Mouse (Mus musculus) forebrain, embryonic 11.5 days (tissue): Measurements from ENCODE around the gene Dsn1. TPM values are rescaled to one million over a fixed set of nuclear protein-coding genes. Genes with fewer than 3 reads are reported as not detected.

Experiments used
- ATAC-seq: fragments of 200-750 bp; cut with Nextera tagmentation; replicated peaks from 2 replicates; pipeline ENCODE4 v1.8.0; 2017; ENCODE audit warnings: moderate TSS enrichment; ENCODE audit not compliant: low FRiP score
- DNase-seq: peaks from one replicate; pipeline ENCODE4 v3.0.0-alpha.2; 2017; ENCODE audit warnings: low spot score
- H3K27ac ChIP-seq: fragments of 300-500 bp; sonication (generic); 2 replicates; pipeline ENCODE4 v1.5.1; 2014; ENCODE audit warnings: low read depth, low read length
- H3K27me3 ChIP-seq: fragments of 300-500 bp; sonication (generic); 2 replicates; pipeline ENCODE4 v1.6.1; 2014; ENCODE audit warnings: mild to moderate bottlenecking, low read length, mixed read lengths; ENCODE audit not compliant: control insufficient read depth, insufficient read depth
- H3K36me3 ChIP-seq: fragments of 300-500 bp; sonication (generic); 2 replicates; pipeline ENCODE4 v1.6.1; 2014; ENCODE audit warnings: mild to moderate bottlenecking, low read length, moderate library complexity, mixed read lengths; ENCODE audit not compliant: control insufficient read depth, insufficient read depth
- H3K4me1 ChIP-seq: fragments of 300-500 bp; sonication (generic); replicated peaks from 2 replicates; pipeline ENCODE4 v1.6.1; 2014; ENCODE audit warnings: low read length, mixed read lengths; ENCODE audit not compliant: control insufficient read depth, insufficient read depth
- H3K4me2 ChIP-seq: fragments of 300-500 bp; sonication (generic); 2 replicates; pipeline ENCODE4 v1.6.1; 2014; ENCODE audit warnings: low read depth, mild to moderate bottlenecking, low read length, moderate library complexity, mixed read lengths; ENCODE audit not compliant: severe bottlenecking
- H3K4me3 ChIP-seq: fragments of 300-500 bp; sonication (generic); 2 replicates; pipeline ENCODE4 v1.5.1; 2014; ENCODE audit warnings: low read depth, low read length
- H3K9ac ChIP-seq: fragments of 300-500 bp; sonication (generic); 2 replicates; pipeline ENCODE4 v1.6.1; 2014; ENCODE audit warnings: low read length
- H3K9me3 ChIP-seq: fragments of 300-500 bp; sonication (generic); 2 replicates; pipeline ENCODE4 v1.6.1; 2016; ENCODE audit warnings: low read length, mixed read lengths; ENCODE audit not compliant: control insufficient read depth
- WGBS: fragments of 180-500 bp; shearing (Covaris S2); extraction: QIAGEN DNeasy Blood & Tissue Kit; methylation state at CpG from one replicate; pipeline ENCODE4 v1.1.7; 2014; 5-methylcytosine and 5-hydroxymethylcytosine counted together
- polyA plus RNA-seq: library from polyadenylated mRNA; unstranded; fragments of >200 nt; fragmentation: Nextera tagmentation; extraction: Ambion mirVana; gene quantifications from 2 replicates; pipeline ENCODE4 v1.2.1, GENCODE M21; 2014

The Dsn1 gene
- 59.1 and 64.4 TPM in 2 replicates for polyA plus RNA-seq

GRCm38 (mm10) chr2:157006511-157007233, at the start of gene Dsn1:
Dsn1 (minus strand) TSS chr2:157007154.
- peak within 1 kb of the TSS; percentile 85 for H3K9ac ChIP-seq
- WGBS, result under 1% methylated on average over 56 of the region's 56 CpGs
- peak within 1 kb of the TSS; percentile 70 for H3K4me3 ChIP-seq
- H3K27me3 ChIP-seq, result no peaks in the 10 kb centered on the region
- no peaks in the 10 kb centered on the region; the same call in 1 of the 2 replicates for H3K36me3 ChIP-seq
- no peaks in the 10 kb centered on the region for H3K9me3 ChIP-seq
- peak within 1 kb of the TSS; percentile 90 for H3K4me2 ChIP-seq
- DNase-seq, result peak; percentile 92
- peaks cover 4% of the 10 kb centered on the region; the same call in 1 of the 2 replicates for H3K4me1 ChIP-seq
- ATAC-seq, result peak; percentile 84
- peak within 1 kb of the TSS; percentile 5; the same call in 1 of the 2 replicates for H3K27ac ChIP-seq

DNA sequence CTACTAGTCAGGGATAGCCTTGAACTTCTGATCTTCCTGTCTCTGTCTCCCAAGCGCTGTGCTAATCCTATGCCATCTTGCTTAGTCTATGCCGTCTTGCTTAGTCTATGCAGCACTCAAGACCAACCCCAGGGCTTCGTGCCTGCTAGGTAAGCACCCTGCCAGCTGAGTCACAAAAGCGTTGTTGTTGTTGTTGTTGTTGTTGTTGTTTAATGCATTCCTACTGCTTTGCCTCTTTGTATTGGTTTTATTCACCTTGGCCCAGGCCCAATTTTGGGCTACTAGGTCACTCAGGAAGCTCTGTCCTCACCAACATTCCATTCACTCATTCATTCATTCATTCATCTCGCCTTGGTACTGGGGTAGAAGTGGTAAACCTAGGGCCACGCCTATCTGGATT, 48.8 kb upstream of the Dsn1 start:
- peaks cover 13% of the 10 kb centered on the region for H3K4me1 ChIP-seq
- DNase-seq, result no peak
- no peak overlapping the region for H3K9ac ChIP-seq
- H3K9me3 ChIP-seq, result no peaks in the 10 kb centered on the region
- no peak overlapping the region for H3K4me2 ChIP-seq
- no peak overlapping the region for H3K27ac ChIP-seq
- no peaks in the 10 kb centered on the region; the same call in 1 of the 2 replicates for H3K36me3 ChIP-seq
- no peak for ATAC-seq
- no peaks in the 10 kb centered on the region for H3K27me3 ChIP-seq
- WGBS, result 94% methylated on average over 6 of the region's 6 CpGs
- H3K4me3 ChIP-seq, result no peak overlapping the region

- no peak overlapping the region for H3K9ac ChIP-seq
- H3K9me3 ChIP-seq, result no peaks in the 10 kb centered on the region
- no peak overlapping the region for H3K4me3 ChIP-seq
- ATAC-seq (no peak), DNase-seq (no peak)
- H3K36me3 ChIP-seq, result no peaks in the 10 kb centered on the region; the same call in 1 of the 2 replicates
- H3K27me3 ChIP-seq, result no peaks in the 10 kb centered on the region
- no peak overlapping the region for H3K27ac ChIP-seq
- no peak overlapping the region for H3K4me2 ChIP-seq
- H3K4me1 ChIP-seq, result peaks cover 13% of the 10 kb centered on the region
- 83% methylated on average over 5 of the region's 5 CpGs for WGBS
Observed at GRCm38 (mm10) chr2:157054816-157055215, 47.9 kb upstream of the Dsn1 start.

GRCm38 (mm10) chr2:157054297-157054696, 47.3 kb upstream of the Dsn1 start:
- Histone ChIP-seq H3K4me1 (peaks cover 12% of the 10 kb centered on the region), H3K9me3 (no peaks in the 10 kb centered on the region), H3K9ac (no peak overlapping the region), H3K4me2 (no peak overlapping the region), H3K27ac (no peak overlapping the region), H3K36me3 (no peaks in the 10 kb centered on the region; the same call in 1 of the 2 replicates), H3K4me3 (no peak overlapping the region), H3K27me3 (no peaks in the 10 kb centered on the region)
- DNase-seq, result no peak
- 90% methylated on average over 8 of the region's 8 CpGs for WGBS
- no peak for ATAC-seq

DNA sequence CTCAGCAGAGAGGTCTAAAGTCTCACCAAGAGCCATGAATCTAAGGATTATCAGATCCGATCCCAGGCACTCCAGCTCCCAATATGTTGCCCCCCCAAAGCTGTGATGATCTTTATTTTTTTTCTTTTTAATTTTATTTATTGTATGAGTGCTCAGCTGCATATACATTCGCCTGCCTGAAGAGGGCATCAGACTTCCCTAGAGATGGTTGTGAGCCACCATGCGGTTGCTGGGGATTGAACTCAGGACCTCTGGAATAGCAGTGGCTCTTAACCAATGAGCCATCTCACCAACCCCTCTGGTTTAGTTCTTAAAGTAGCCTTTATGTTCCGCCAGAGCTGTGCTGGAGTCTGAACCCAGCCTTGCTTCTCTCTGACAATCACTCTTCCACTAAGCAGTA, 46.8 kb upstream of the Dsn1 start:
- no peaks in the 10 kb centered on the region for H3K9me3 ChIP-seq
- WGBS, result 73% methylated on average over 4 of the region's 4 CpGs
- H3K4me3 ChIP-seq, result no peak overlapping the region
- H3K4me2 ChIP-seq, result no peak overlapping the region
- no peak overlapping the region for H3K9ac ChIP-seq
- no peak overlapping the region for H3K27ac ChIP-seq
- ATAC-seq (no peak), DNase-seq (no peak)
- peaks cover 7% of the 10 kb centered on the region; the same call in 1 of the 2 replicates for H3K4me1 ChIP-seq
- H3K36me3 ChIP-seq, result no peaks in the 10 kb centered on the region; the same call in 1 of the 2 replicates
- no peaks in the 10 kb centered on the region for H3K27me3 ChIP-seq

- no peak overlapping the region for H3K27ac ChIP-seq
- H3K4me3 ChIP-seq, result no peak overlapping the region
- H3K4me2 ChIP-seq, result no peak overlapping the region
- no peak for DNase-seq
- H3K4me1 ChIP-seq, result peaks cover under 1% of the 10 kb centered on the region; the same call in 1 of the 2 replicates
- WGBS, result 94% methylated on average over 5 of the region's 5 CpGs
- H3K27me3 ChIP-seq, result no peaks in the 10 kb centered on the region
- no peaks in the 10 kb centered on the region for H3K9me3 ChIP-seq
- no peak for ATAC-seq
- H3K36me3 ChIP-seq, result no peaks in the 10 kb centered on the region; the same call in 1 of the 2 replicates
- no peak overlapping the region for H3K9ac ChIP-seq
Observed at GRCm38 (mm10) chr2:157053124-157053523, 46.2 kb upstream of the Dsn1 start.

- no peaks in the 10 kb centered on the region; the same call in 1 of the 2 replicates for H3K4me1 ChIP-seq
- H3K4me2 ChIP-seq, result no peak overlapping the region
- no peak overlapping the region for H3K9ac ChIP-seq
- no peak overlapping the region for H3K4me3 ChIP-seq
- no peaks in the 10 kb centered on the region for H3K27me3 ChIP-seq
- no peaks in the 10 kb centered on the region; the same call in 1 of the 2 replicates for H3K36me3 ChIP-seq
- 82% methylated on average over 8 of the region's 8 CpGs for WGBS
- DNase-seq (no peak), ATAC-seq (no peak)
- H3K9me3 ChIP-seq, result no peaks in the 10 kb centered on the region
- H3K27ac ChIP-seq, result no peak overlapping the region
Observed at GRCm38 (mm10) chr2:157052448-157052847, 45.5 kb upstream of the Dsn1 start.

GRCm38 (mm10) chr2:157049831-157050243, 42.9 kb upstream of the Dsn1 start:
- Histone ChIP-seq H3K27ac (peak overlapping the region; percentile 19; the same call in 1 of the 2 replicates), H3K4me1 (no peaks in the 10 kb centered on the region), H3K27me3 (no peaks in the 10 kb centered on the region), H3K9me3 (no peaks in the 10 kb centered on the region), H3K9ac (no peak overlapping the region), H3K4me2 (no peak overlapping the region), H3K36me3 (peaks cover 3% of the 10 kb centered on the region), H3K4me3 (no peak overlapping the region)
- ATAC-seq (peak; percentile 36; the same call in 1 of the 2 replicates), DNase-seq (no peak)
- 67% methylated on average over 8 of the region's 8 CpGs for WGBS
